24 mouse cellular contexts compared by ENCODE assay signal in the genomic region with DNA sequence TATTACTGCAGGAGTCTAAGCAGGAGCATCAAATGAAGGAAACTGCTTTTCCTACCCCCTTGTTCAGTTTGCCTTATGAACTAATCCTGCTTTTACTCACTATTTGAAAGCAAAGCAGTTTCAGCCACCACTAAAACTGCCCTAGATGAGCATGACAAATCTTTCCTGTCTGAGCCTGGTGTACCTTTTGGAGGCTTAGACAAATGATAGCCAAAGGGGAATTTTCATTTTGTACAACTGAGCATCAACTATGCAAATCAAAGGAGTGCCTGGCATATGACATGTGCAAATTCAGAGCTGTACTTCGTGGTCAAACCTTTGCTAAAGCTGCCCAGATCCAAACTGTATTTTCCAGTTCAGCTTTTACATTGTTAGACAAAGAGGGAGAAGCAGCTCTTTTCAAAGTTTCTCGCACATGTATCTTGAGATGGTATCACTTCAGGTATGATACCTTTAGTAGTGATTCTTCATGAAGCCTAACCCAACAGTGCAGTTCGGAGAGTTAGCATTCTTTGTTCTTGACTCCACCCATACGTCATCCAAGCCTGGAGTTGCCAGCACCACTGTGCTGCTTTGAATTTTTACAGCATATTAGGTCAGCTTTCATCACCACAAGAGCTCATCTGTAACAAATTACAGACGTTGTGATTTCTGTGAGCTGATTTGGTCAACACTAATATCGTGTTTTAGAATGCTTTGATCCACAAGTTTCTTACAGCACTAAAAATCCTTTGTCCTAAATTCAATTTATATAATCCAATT.
DNase-seq lines count a peak whose midpoint lies in the region; ATAC-seq and TF ChIP-seq lines count a peak whose summit lies in the region.
"Had no signal": no experiment of that assay in that cellular context is flagged by ENCODE, and none has a peak within 500 bp of the region (broad histone marks: within the 10 kb centered on the region; RNA-seq: fewer than 3 reads in every experiment).

No protein-coding gene starts in this region.

- TF ChIP-seq CTCF in CH12.LX (conservative IDR thresholded peaks at IDR 0.05 in 1 of 2, IDR thresholded peaks at IDR 0.05 in 1 of 2; ENCODE audit: low read depth in 2 of 2, low read length in 2 of 2) = no peak

- DNase-seq in embryo, embryonic 11 days = peak; percentile 28
- DNase-seq in embryo, embryonic 10.5 days (ENCODE audit: low spot score) = no peak
- DNase-seq in CH12.LX (ENCODE audit: extremely low read depth) = peak; percentile 85
- DNase-seq in embryonic facial prominence, embryonic 14.5 days (ENCODE audit: low spot score) = peak; percentile 26
- DNase-seq in hindlimb bud, embryonic 11.5 days (ENCODE audit: extremely low spot score, low read depth, low spot score) = peak; percentile 31
- no peak for DNase-seq in hindbrain, embryonic 11.5 days (ENCODE audit: low spot score)
- no peak for DNase-seq in adrenal gland, postnatal 14 days
- DNase-seq: adrenal gland, adult 2 months; adrenal gland, postnatal 25 days; cerebellum, adult 11-12 months; cerebellum, adult 8-10 months; cerebellum, postnatal 10 days; cerebellum, postnatal 36 days; gastrocnemius, postnatal 14 days; heart, adult 11 months; kidney, adult 18-20 months had no signal

- WGBS in embryonic facial prominence, embryonic 14.5 days = 42% methylated on average over 6 of the region's 6 CpGs
- 71% methylated on average over 6 of the region's 6 CpGs for WGBS in hindbrain, embryonic 11.5 days

- peak overlapping the region; percentile 96 for H3K27ac ChIP-seq in CH12.LX (ENCODE audit: insufficient read depth, low read depth)
- no peak overlapping the region for H3K27ac ChIP-seq in embryonic facial prominence, embryonic 14.5 days (replicated peaks; ENCODE audit: low read depth, low read length)
- no peak overlapping the region for H3K27ac ChIP-seq in hindbrain, embryonic 11.5 days (ENCODE audit: low read depth, low read length)
- H3K27ac ChIP-seq: embryonic facial prominence, embryonic 13.5 days; hindbrain, embryonic 13.5 days had no signal

- H3K27me3 ChIP-seq in CH12.LX (replicated peaks) = no peaks in the 10 kb centered on the region
- H3K27me3 ChIP-seq in embryonic facial prominence, embryonic 14.5 days (replicated peaks; ENCODE audit: control insufficient read depth, insufficient read depth, low read length) = no peaks in the 10 kb centered on the region
- H3K27me3 ChIP-seq in hindbrain, embryonic 11.5 days (ENCODE audit: control insufficient read depth, insufficient read depth, low read length) = no peaks in the 10 kb centered on the region
- H3K27me3 ChIP-seq: hindbrain, embryonic 13.5 days had no signal

- peak; percentile 84 for TF ChIP-seq EP300 in CH12.LX (IDR thresholded peaks at IDR 0.05; ENCODE audit: low read length)

- in situ Hi-C loops in CH12.LX (cut with MboI; ENCODE audit: low pct_ligation_motif_present, low pct_unique_long_range_greater_than_20kb, low sequenced_read_pairs) = no loop called here

- no peaks in the 10 kb centered on the region for H3K79me2 ChIP-seq in CH12.LX (replicated peaks; ENCODE audit: control insufficient read depth, extremely low read depth, insufficient read depth, poor library complexity, severe bottlenecking)

- no peak overlapping the region for H3K4me3 ChIP-seq in CH12.LX (replicated peaks in 1 of 3; ENCODE audit: low read depth in 2 of 3, low read length in 2 of 3, poor library complexity in 1 of 3)
- H3K4me3 ChIP-seq in embryonic facial prominence, embryonic 14.5 days (ENCODE audit: low read depth, low read length) = no peak overlapping the region
- H3K4me3 ChIP-seq in hindbrain, embryonic 11.5 days (ENCODE audit: low read depth, low read length) = no peak overlapping the region
- H3K4me3 ChIP-seq: embryonic facial prominence, embryonic 13.5 days; hindbrain, embryonic 13.5 days had no signal

- dilution Hi-C loops in CH12.LX (cut with MboI; ENCODE audit: extremely low pct_ligation_motif_present, extremely low pct_unique_long_range_greater_than_20kb, low sequenced_read_pairs) = no loop called here

- H3K4me2 ChIP-seq in CH12.LX (ENCODE audit: insufficient read depth, low read depth, poor library complexity, severe bottlenecking) = peak overlapping the region; percentile 18
- H3K4me2 ChIP-seq in embryonic facial prominence, embryonic 14.5 days (ENCODE audit: low read depth, low read length) = no peak overlapping the region
- no peak overlapping the region for H3K4me2 ChIP-seq in hindbrain, embryonic 11.5 days (replicated peaks; ENCODE audit: low read depth, low read length)
- H3K4me2 ChIP-seq: embryonic facial prominence, embryonic 13.5 days; heart, embryonic 11.5 days; hindbrain, embryonic 13.5 days had no signal

- no peaks in the 10 kb centered on the region for H3K9me3 ChIP-seq in CH12.LX (replicated peaks; ENCODE audit: low read length)
- no peaks in the 10 kb centered on the region for H3K9me3 ChIP-seq in embryonic facial prominence, embryonic 14.5 days (ENCODE audit: control insufficient read depth, low read length)
- no peaks in the 10 kb centered on the region for H3K9me3 ChIP-seq in hindbrain, embryonic 11.5 days (ENCODE audit: control insufficient read depth, low read length)
- H3K9me3 ChIP-seq: embryonic facial prominence, embryonic 13.5 days; hindbrain, embryonic 13.5 days had no signal

- TF ChIP-seq RAD21 in CH12.LX (IDR thresholded peaks at IDR 0.05; ENCODE audit: low read depth, low read length) = no peak; the same call in none of the 2 replicates

- no peak for TF ChIP-seq POLR2A in CH12.LX (IDR thresholded peaks at IDR 0.05; ENCODE audit: low read depth, low read length)

- peak overlapping the region; percentile 33 for H3K9ac ChIP-seq in CH12.LX (ENCODE audit: insufficient read depth, low read depth)
- no peak overlapping the region for H3K9ac ChIP-seq in embryonic facial prominence, embryonic 14.5 days (ENCODE audit: low read depth, low read length)
- no peak overlapping the region for H3K9ac ChIP-seq in hindbrain, embryonic 11.5 days (ENCODE audit: low read depth, low read length)
- H3K9ac ChIP-seq: embryonic facial prominence, embryonic 13.5 days; hindbrain, embryonic 13.5 days had no signal

- ATAC-seq in embryonic facial prominence, embryonic 14.5 days (ENCODE audit: low read depth) = no peak
- no peak for ATAC-seq in hindbrain, embryonic 11.5 days (ENCODE audit: low FRiP score)
- ATAC-seq: CD4-positive, CD25-positive, alpha-beta regulatory T cell, adult 4 months; forebrain, embryonic 14.5 days; hindbrain, embryonic 16.5 days; inflammation-experienced regulatory T-cells, adult 6 months; intestine, embryonic 16.5 days had no signal

- H3K4me1 ChIP-seq in CH12.LX (ENCODE audit: control insufficient read depth in 1 of 2, insufficient read depth in 2 of 2) = peaks cover 12 to 67% of the 10 kb centered on the region in 2 experiments
- H3K4me1 ChIP-seq in embryonic facial prominence, embryonic 14.5 days (ENCODE audit: control insufficient read depth, insufficient read depth, low read length) = peaks cover 14% of the 10 kb centered on the region
- no peaks in the 10 kb centered on the region for H3K4me1 ChIP-seq in hindbrain, embryonic 11.5 days (replicated peaks; ENCODE audit: control insufficient read depth, insufficient read depth, low read length)

- H3K36me3 ChIP-seq in CH12.LX (replicated peaks in 1 of 2; ENCODE audit: control insufficient read depth in 1 of 2, insufficient read depth in 1 of 2, low read length in 1 of 2) = no peaks in the 10 kb centered on the region
- H3K36me3 ChIP-seq in embryonic facial prominence, embryonic 14.5 days (ENCODE audit: control insufficient read depth, insufficient read depth, low read length) = no peaks in the 10 kb centered on the region
- H3K36me3 ChIP-seq in hindbrain, embryonic 11.5 days (ENCODE audit: control insufficient read depth, insufficient read depth, low read length) = no peaks in the 10 kb centered on the region
- H3K36me3 ChIP-seq: embryonic facial prominence, embryonic 13.5 days; hindbrain, embryonic 13.5 days had no signal

TF ChIP-seq in CH12.LX, 34 proteins besides CTCF, POLR2A, EP300 and RAD21 (continues in another document):
- TF ChIP-seq ZKSCAN1 (IDR thresholded peaks at IDR 0.05; ENCODE audit: borderline replicate concordance, low read depth, low read length) = no peak
- TF ChIP-seq MAZ (IDR thresholded peaks at IDR 0.05; ENCODE audit: low read depth, low read length) = no peak; the same call in 1 of the 2 replicates
- no peak for TF ChIP-seq GABPA (IDR thresholded peaks at IDR 0.05; ENCODE audit: insufficient replicate concordance, low read depth, low read length)
- peak; percentile 84 for TF ChIP-seq MXI1 (IDR thresholded peaks at IDR 0.05; ENCODE audit: low read depth, low read length)
- TF ChIP-seq IRF4 (IDR thresholded peaks at IDR 0.05; ENCODE audit: low read depth, low read length) = peak; percentile 83
- no peak for TF ChIP-seq MAFK (IDR thresholded peaks at IDR 0.05; ENCODE audit: insufficient replicate concordance, low read length)
- no peak for TF ChIP-seq PAX5 (IDR thresholded peaks at IDR 0.05; ENCODE audit: low read length)
- peak; percentile 46; the same call in 1 of the 2 replicates for TF ChIP-seq TCF12 (IDR thresholded peaks at IDR 0.05; ENCODE audit: low read depth, low read length)
- TF ChIP-seq USF1 (IDR thresholded peaks at IDR 0.05; ENCODE audit: low read depth, low read length) = no peak
- peak; percentile 86 for TF ChIP-seq MAX (IDR thresholded peaks at IDR 0.05; ENCODE audit: low read length)
- no peak for TF ChIP-seq ZC3H11A (IDR thresholded peaks at IDR 0.05; ENCODE audit: low read depth, low read length)
- TF ChIP-seq E2F4 (IDR thresholded peaks at IDR 0.05; ENCODE audit: insufficient replicate concordance, low read depth, low read length) = peak; percentile 47; the same call in 1 of the 2 replicates
- peak; percentile 29 for TF ChIP-seq JUND (conservative IDR thresholded peaks at IDR 0.05; ENCODE audit: low read depth, low read length)
- peak; percentile 77 for TF ChIP-seq MEF2A (IDR thresholded peaks at IDR 0.05; ENCODE audit: borderline replicate concordance, low read depth, low read length)
- TF ChIP-seq POLR2AphosphoS2 (IDR thresholded peaks at IDR 0.05; ENCODE audit: low read depth, low read length) = no peak
- TF ChIP-seq NELFE (IDR thresholded peaks at IDR 0.05; ENCODE audit: low read depth, low read length) = no peak
- TF ChIP-seq ETS1 (conservative IDR thresholded peaks at IDR 0.05; ENCODE audit: low read depth, low read length) = peak; percentile 86
- no peak; the same call in 1 of the 2 replicates for TF ChIP-seq ZNF384 (IDR thresholded peaks at IDR 0.05; ENCODE audit: low read depth, low read length)
- TF ChIP-seq NRF1 (IDR thresholded peaks at IDR 0.05; ENCODE audit: low read depth, low read length) = no peak
- TF ChIP-seq MYC (IDR thresholded peaks at IDR 0.05; ENCODE audit: low read depth, low read length) = no peak; the same call in none of the 2 replicates
- no peak for TF ChIP-seq CHD1 (IDR thresholded peaks at IDR 0.05; ENCODE audit: low read depth, low read length)
- TF ChIP-seq HCFC1 (IDR thresholded peaks at IDR 0.05; ENCODE audit: low read depth, low read length) = no peak
- peak; percentile 27; the same call in 1 of the 2 replicates for TF ChIP-seq TBP (conservative IDR thresholded peaks at IDR 0.05; ENCODE audit: low read depth, low read length)

Comparison
In these comparisons a context has a peak if more than half of its experiments do, and no peak if none do; other contexts are left out.
1. DNase-seq: peak in embryo, embryonic 11 days (single experiment), CH12.LX (single experiment), embryonic facial prominence, embryonic 14.5 days (single experiment) and hindlimb bud, embryonic 11.5 days (single experiment); none in embryo, embryonic 10.5 days (single experiment), hindbrain, embryonic 11.5 days (single experiment) and adrenal gland, postnatal 14 days (single experiment).